Mouse (Mus musculus) erythroblast, embryonic 14.5 days (primary cell): ENCODE measurements at regions not wholly inside any gene's neighbourhood (a gene's known extent, or its start where the extent isn't known, plus 50 kb on each side); places are given as distances from the start of the nearest gene placed in this dataset.

Source experiments
- GATA1 ChIP-seq: IDR thresholded peaks from 2 replicates; pipeline ENCODE4 v1.6.1; 2012; ENCODE audit warnings: low read length, inconsistent platforms, mixed read lengths
- TAL1 ChIP-seq: IDR thresholded peaks from 3 replicates; pipeline ENCODE4 v1.6.1; 2012; ENCODE audit warnings: low read length, inconsistent platforms, mixed read lengths

DNA sequence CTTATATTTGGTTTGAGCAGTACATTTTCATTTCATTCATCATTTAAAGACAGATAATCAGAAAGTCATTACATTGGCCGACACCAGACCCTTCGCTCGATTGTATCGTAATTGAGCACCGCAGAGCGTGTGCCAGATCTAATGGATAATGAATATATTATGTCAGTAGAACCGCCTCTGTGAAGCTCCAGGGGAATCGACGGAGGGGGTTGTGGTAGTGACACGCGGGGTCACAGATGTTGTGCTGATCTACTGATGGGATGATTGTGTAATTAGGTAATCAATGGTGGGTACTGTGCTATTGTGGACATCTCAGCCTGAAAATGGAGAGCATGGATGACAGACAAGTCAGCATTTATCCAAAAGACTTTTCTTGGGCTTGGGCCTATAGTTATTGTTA, 414.3 kb upstream of the Tenm2 start:
- TF ChIP-seq TAL1 (no peak), GATA1 (no peak)
